9 mouse cellular contexts compared by ENCODE assay signal in genomic region chr19:27904655-27905054, GRCm38 (mm10).
DNase-seq lines count a peak whose midpoint lies in the region; ATAC-seq and TF ChIP-seq lines count a peak whose summit lies in the region.
"Had no signal": no experiment of that assay in that cellular context is flagged by ENCODE, and none has a peak within 500 bp of the region (broad histone marks: within the 10 kb centered on the region; RNA-seq: fewer than 3 reads in every experiment).

No protein-coding gene starts in this region.

- no peak for TF ChIP-seq CTCF in lung, postnatal 0 days (IDR thresholded peaks at IDR 0.05)

- no peaks in the 10 kb centered on the region for H3K9me3 ChIP-seq in lung, postnatal 0 days (ENCODE audit: low read length)
- H3K9me3 ChIP-seq: limb, embryonic 13.5 days had no signal

- no peaks in the 10 kb centered on the region for H3K36me3 ChIP-seq in lung, postnatal 0 days (ENCODE audit: insufficient read depth, low read length)

- no peak for ATAC-seq in lung, postnatal 0 days
- ATAC-seq in megakaryocyte progenitor cell, adult 5-6 weeks (replicated peaks; ENCODE audit: poor library complexity), result peak; percentile 27
- ATAC-seq in CD4-positive, CD25-positive, alpha-beta regulatory T cell, adult 4 months, result no peak

- H3K27ac ChIP-seq in lung, postnatal 0 days (ENCODE audit: low read length), result no peak overlapping the region
- H3K27ac ChIP-seq: limb, embryonic 13.5 days had no signal

- no peaks in the 10 kb centered on the region for H3K4me1 ChIP-seq in lung, postnatal 0 days (ENCODE audit: insufficient read depth, low read depth, low read length)

- DNase-seq in lung, postnatal 0 days (ENCODE audit: low spot score), result peak; percentile 39
- DNase-seq in lung, postnatal 25 days (ENCODE audit: low spot score), result no peak
- peak; percentile 46 for DNase-seq in cerebellum, adult 8-10 months
- DNase-seq in frontal cortex, postnatal 36 days (ENCODE audit: low spot score in 2 of 2), result peak; percentile 24 to 58
- no peak for DNase-seq in kidney, adult 18-20 months
- DNase-seq in adrenal gland, adult 18-20 months (ENCODE audit: low spot score in 2 of 2), result no peak

- no peak for TF ChIP-seq EP300 in lung, postnatal 0 days (IDR thresholded peaks at IDR 0.05)

- H3K27me3 ChIP-seq in lung, postnatal 0 days (replicated peaks; ENCODE audit: insufficient read depth, low read length), result no peaks in the 10 kb centered on the region
- H3K27me3 ChIP-seq: limb, embryonic 13.5 days had no signal

- no peak overlapping the region for H3K9ac ChIP-seq in lung, postnatal 0 days (replicated peaks; ENCODE audit: low read depth)
- H3K9ac ChIP-seq: limb, embryonic 13.5 days had no signal

- no peak overlapping the region for H3K4me3 ChIP-seq in lung, postnatal 0 days (ENCODE audit: low read depth, low read length)
- H3K4me3 ChIP-seq: limb, embryonic 13.5 days had no signal

- 67% methylated on average over 2 of the region's 2 CpGs for WGBS in lung, postnatal 0 days

- no peak overlapping the region for H3K4me2 ChIP-seq in lung, postnatal 0 days (replicated peaks; ENCODE audit: low read depth, low read length)
- H3K4me2 ChIP-seq: limb, embryonic 13.5 days had no signal

Comparison
In these comparisons a context has a peak if more than half of its experiments do, and no peak if none do; other contexts are left out.
1. DNase-seq: peak in lung, postnatal 0 days (single experiment), cerebellum, adult 8-10 months (single experiment) and frontal cortex, postnatal 36 days (2 of 2); none in lung, postnatal 25 days (single experiment), kidney, adult 18-20 months (single experiment) and adrenal gland, adult 18-20 months (0 of 2).